Mouse (Mus musculus) liver, embryonic 14.5 days (tissue): Measurements from ENCODE around the gene Ptprb. TPM values are rescaled to one million over a fixed set of nuclear protein-coding genes. Genes with fewer than 3 reads are reported as not detected.

Experiments
- ATAC-seq: fragments of 200-750 bp; cut with Nextera tagmentation; 2 replicates; pipeline ENCODE4 v1.8.0; 2017; ENCODE audit warnings: moderate number of reproducible peaks, mild to moderate bottlenecking, moderate library complexity; ENCODE audit not compliant: insufficient read depth
- DNase-seq, 3 experiments: peaks; one replicate each; pipeline ENCODE4 v3.0.0-alpha.2; 2012 to 2013; ENCODE audit warnings: low read depth in 3 of 3, low spot score in 3 of 3
- H3K27ac ChIP-seq: fragments of 300-500 bp; sonication (generic); 2 replicates; pipeline ENCODE4 v1.5.1; 2014; ENCODE audit warnings: moderate library complexity, mild to moderate bottlenecking, control low read depth, inconsistent platforms
- H3K27me3 ChIP-seq: fragments of 300-500 bp; sonication (generic); 2 replicates; pipeline ENCODE4 v1.6.1; 2014; ENCODE audit warnings: mild to moderate bottlenecking, low read length, moderate library complexity; ENCODE audit not compliant: control insufficient read depth, insufficient read depth
- H3K36me3 ChIP-seq: fragments of 300-500 bp; sonication (generic); replicated peaks from 2 replicates; pipeline ENCODE4 v1.6.1; 2014; ENCODE audit warnings: low read depth; ENCODE audit not compliant: control insufficient read depth, insufficient read depth
- H3K4me1 ChIP-seq, 2 experiments: fragments of 200-500 bp in 1 of 2; fragments of 300-500 bp in 1 of 2; sonication (generic) in 1 of 2; replicated peaks; 2 replicates each; pipeline ENCODE4 v1.6.1; 2012 to 2014; ENCODE audit warnings: antibody characterized with exemption in 1 of 2, inconsistent platforms in 1 of 2, low read length in 1 of 2; ENCODE audit not compliant: control insufficient read depth in 2 of 2, insufficient read depth in 2 of 2
- H3K4me2 ChIP-seq: fragments of 300-500 bp; sonication (generic); 2 replicates; pipeline ENCODE4 v1.6.1; 2014; ENCODE audit warnings: low read depth, mild to moderate bottlenecking, control low read depth, moderate library complexity
- H3K4me3 ChIP-seq, 2 experiments: fragments of 200-500 bp in 1 of 2; fragments of 300-500 bp in 1 of 2; sonication (generic) in 1 of 2; 2 replicates each; pipeline ENCODE4 v1.5.1; 2012 to 2014; ENCODE audit warnings: low read depth in 2 of 2, low read length in 2 of 2, mild to moderate bottlenecking in 2 of 2, control low read depth in 1 of 2, inconsistent platforms in 1 of 2, moderate library complexity in 1 of 2; ENCODE audit not compliant: insufficient read depth in 1 of 2
- H3K9ac ChIP-seq: fragments of 300-500 bp; sonication (generic); replicated peaks from 2 replicates; pipeline ENCODE4 v1.6.1; 2014; ENCODE audit warnings: mild to moderate bottlenecking, control low read depth, moderate library complexity
- H3K9me3 ChIP-seq: fragments of 300-500 bp; sonication (generic); 2 replicates; pipeline ENCODE4 v1.6.1; 2016; ENCODE audit warnings: low read length, mixed read lengths; ENCODE audit not compliant: control insufficient read depth
- CTCF ChIP-seq: IDR thresholded peaks from 2 replicates; pipeline ENCODE4 v1.5.1; 2016; ENCODE audit warnings: antibody characterized with exemption, low read depth, control low read depth
- EP300 ChIP-seq: IDR thresholded peaks from 2 replicates; pipeline ENCODE4 v1.6.1; 2016; ENCODE audit warnings: antibody characterized with exemption, low read depth
- WGBS: fragments of 180-500 bp; shearing (Covaris S2); extraction: QIAGEN DNeasy Blood & Tissue Kit; methylation state at CpG from one replicate; pipeline ENCODE4 v1.1.7; 2014; ENCODE audit not compliant: insufficient replicate concordance; 5-methylcytosine and 5-hydroxymethylcytosine counted together
- polyA plus RNA-seq, 2 experiments: library from polyadenylated mRNA; depleted of rRNA in 1 of 2; stranded (reverse) in 1 of 2; unstranded in 1 of 2; fragments of >200 nt; fragmentation: Nextera tagmentation in 1 of 2; extraction: Ambion mirVana in 1 of 2; gene quantifications; 2 replicates each; pipeline versions ENCODE4 v1.2.1 to v1.2.3; 2012 to 2014

The Ptprb gene
- polyA plus RNA-seq, 2 experiments = 0.71 to 1.0 TPM

DNA sequence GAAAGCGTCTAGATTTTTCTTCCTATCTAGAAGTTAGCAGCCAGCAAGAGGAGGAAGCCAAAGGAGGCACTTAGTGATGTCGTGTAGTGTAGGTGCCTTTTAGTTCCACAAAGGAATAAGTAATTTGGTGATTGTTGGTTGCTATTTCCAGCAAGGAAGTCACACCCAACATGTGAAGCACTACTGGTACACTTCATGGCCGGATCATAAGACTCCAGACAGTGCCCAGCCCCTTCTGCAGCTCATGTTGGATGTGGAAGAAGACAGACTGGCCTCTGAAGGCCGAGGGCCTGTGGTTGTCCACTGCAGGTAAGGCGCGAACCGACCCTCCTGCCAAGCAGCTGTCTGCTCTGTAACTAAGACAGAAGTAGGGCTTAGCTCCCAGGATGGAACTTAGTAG is 22.7 kb upstream of the Ptprb start:
- WGBS = 59% methylated on average over 7 of the region's 7 CpGs

DNA sequence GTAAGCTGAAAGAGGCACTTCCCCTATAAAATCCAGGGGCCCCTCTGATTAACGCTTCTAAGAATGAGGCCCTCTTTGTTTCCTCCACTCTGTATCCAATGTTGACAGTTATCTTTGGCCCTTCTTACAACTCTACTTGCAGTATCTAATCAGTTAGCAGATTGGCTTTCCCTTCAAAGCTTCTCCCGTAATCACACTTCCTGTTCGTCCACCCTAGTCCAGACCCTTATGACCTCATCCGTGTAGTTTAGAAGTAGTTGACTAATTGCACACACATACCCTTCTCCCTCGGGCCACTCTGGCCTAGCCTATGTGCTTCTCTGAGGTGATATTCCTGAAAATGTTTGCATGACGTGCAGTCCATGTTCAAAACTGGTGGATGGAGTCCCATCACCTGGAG is 21.4 kb upstream of the Ptprb start:
- Histone ChIP-seq H3K9me3 (no peaks in the 10 kb centered on the region), H3K9ac (no peak overlapping the region), H3K4me2 (no peak overlapping the region), H3K27ac (no peak overlapping the region), H3K27me3 (no peaks in the 10 kb centered on the region), H3K4me3 (no peak overlapping the region), H3K4me1 (peaks cover 0 to 8% of the 10 kb centered on the region in 2 experiments; a peak in 3 of 4 replicates), H3K36me3 (no peaks in the 10 kb centered on the region)
- DNase-seq (no peak), ATAC-seq (no peak)
- TF ChIP-seq EP300 (no peak), CTCF (no peak)
- WGBS = 15% methylated on average over 6 of the region's 6 CpGs

More for the DNA sequence above, 22.7 kb upstream of the Ptprb start:
- TF ChIP-seq CTCF = no peak
- no peak for TF ChIP-seq EP300
- Histone ChIP-seq H3K27ac (no peak overlapping the region), H3K4me2 (no peak overlapping the region), H3K9me3 (no peaks in the 10 kb centered on the region), H3K9ac (no peak overlapping the region), H3K27me3 (no peaks in the 10 kb centered on the region), H3K4me1 (peaks cover 0 to 8% of the 10 kb centered on the region in 2 experiments; a peak in 3 of 4 replicates), H3K36me3 (no peaks in the 10 kb centered on the region), H3K4me3 (no peak overlapping the region)
- ATAC-seq (no peak), DNase-seq (no peak)

DNA sequence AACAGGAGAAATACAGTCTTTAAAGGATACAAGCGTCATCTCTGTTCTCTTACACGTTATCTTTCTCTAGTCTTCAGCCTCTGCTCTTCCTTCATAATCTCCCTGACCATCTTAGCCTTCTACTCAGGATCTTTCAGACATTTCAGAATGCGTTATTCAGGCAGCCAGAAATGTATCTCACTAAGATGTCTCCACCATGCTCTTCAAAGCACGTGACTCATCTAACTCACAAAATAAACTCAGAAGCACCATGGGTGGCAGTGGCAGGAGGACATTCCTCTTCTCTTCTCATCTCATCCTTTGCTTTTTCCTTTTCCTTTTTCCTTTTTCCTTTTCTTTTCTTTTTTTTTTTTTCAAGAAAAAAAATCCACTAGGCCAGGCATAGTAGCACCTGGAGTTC is 16.0 kb upstream of the Ptprb start:
- WGBS = 29% methylated on average over 4 of the region's 4 CpGs
- TF ChIP-seq EP300 (no peak), CTCF (no peak)
- Histone ChIP-seq H3K27ac (no peak overlapping the region), H3K9ac (no peak overlapping the region), H3K4me3 (no peak overlapping the region), H3K27me3 (no peaks in the 10 kb centered on the region), H3K9me3 (no peaks in the 10 kb centered on the region), H3K36me3 (no peaks in the 10 kb centered on the region), H3K4me1 (peaks cover 2 to 10% of the 10 kb centered on the region in 2 experiments; a peak in 2 of 4 replicates), H3K4me2 (no peak overlapping the region)
- DNase-seq = no peak
- no peak for ATAC-seq

DNA sequence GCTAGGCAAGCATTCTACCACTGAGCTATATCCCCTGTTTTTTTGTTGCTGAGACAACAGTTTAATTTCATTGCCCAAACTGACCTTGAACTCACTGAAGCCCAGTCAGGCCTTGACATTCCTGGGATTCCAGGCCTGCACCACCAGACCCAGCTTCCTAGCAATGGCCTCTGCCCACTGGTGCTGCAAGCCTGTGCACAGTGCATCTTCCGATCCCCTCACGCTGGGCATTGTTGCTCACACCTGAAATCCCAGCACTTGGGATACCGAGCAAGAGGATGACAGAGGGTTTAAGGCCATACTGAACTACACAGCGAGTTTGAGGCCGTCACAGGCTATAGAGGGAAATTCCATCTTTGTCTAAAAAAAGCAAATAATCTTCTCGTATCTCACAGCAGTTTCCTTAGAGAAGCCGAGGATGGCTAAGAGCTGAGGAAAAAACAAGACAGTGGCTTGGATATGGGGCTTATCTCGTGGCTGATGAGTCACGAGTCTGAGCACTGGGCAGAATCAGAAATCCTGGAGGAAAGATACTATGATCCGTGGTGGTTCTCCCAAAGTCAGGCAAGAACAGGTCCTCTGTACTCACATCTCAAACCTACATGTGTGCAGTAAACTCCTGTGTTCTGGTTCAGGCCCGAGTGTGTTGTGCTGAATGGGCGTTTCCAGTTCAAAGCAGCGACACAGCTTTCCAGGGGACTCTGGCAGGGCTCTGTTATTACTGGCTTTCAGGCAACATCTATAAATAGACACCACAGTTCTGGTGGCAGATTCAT is 14.5 kb upstream of the Ptprb start:
- Histone ChIP-seq H3K9me3 (no peaks in the 10 kb centered on the region), H3K27me3 (no peaks in the 10 kb centered on the region), H3K4me2 (no peak overlapping the region), H3K9ac (no peak overlapping the region), H3K4me1 (peaks cover 2 to 10% of the 10 kb centered on the region in 2 experiments; a peak in 2 of 4 replicates), H3K36me3 (no peaks in the 10 kb centered on the region), H3K27ac (no peak overlapping the region), H3K4me3 (no peak overlapping the region)
- DNase-seq = no peak
- WGBS = 29% methylated on average over 13 of the region's 13 CpGs
- TF ChIP-seq CTCF = no peak
- peak; percentile 45; the same call in 1 of the 2 replicates for ATAC-seq

DNA sequence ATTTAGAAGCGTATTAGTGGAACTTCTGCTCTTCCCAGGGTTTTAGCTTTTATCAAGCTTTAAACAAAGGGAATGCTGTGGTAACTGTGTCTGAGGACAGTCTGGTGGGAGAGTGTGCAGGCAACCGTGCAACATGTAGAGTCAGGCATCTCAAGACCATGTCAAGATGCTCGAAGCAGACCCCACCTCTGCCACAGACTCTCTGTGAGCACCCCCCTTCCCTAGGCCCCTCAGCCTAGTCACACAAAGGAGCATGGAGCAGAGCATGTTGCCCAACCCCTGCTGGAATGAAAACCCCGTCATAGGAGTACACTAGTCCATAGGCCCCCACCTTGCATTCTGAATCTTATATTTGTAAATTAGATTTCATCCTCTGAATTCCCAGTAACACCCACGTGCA is 13.8 kb upstream of the Ptprb start:
- DNase-seq = no peak
- Histone ChIP-seq H3K9ac (no peak overlapping the region), H3K4me1 (peaks cover 2 to 10% of the 10 kb centered on the region in 2 experiments; a peak in 2 of 4 replicates), H3K9me3 (no peaks in the 10 kb centered on the region), H3K4me2 (no peak overlapping the region), H3K4me3 (no peak overlapping the region), H3K27ac (no peak overlapping the region), H3K36me3 (no peaks in the 10 kb centered on the region), H3K27me3 (no peaks in the 10 kb centered on the region)
- WGBS = 49% methylated on average over 5 of the region's 5 CpGs
- no peak for TF ChIP-seq CTCF
- TF ChIP-seq EP300 = no peak
- no peak for ATAC-seq
